Mouse (Mus musculus) lung, adult 2 months (tissue): ENCODE results near the gene Il27ra.

ENCODE experiments used
- CTCF ChIP-seq: fragments of 200-500 bp; IDR thresholded peaks from 2 replicates; pipeline ENCODE4 v1.5.1; 2011; ENCODE audit warnings: mild to moderate bottlenecking, low read length, control low read depth; ENCODE audit not compliant: insufficient read depth
- POLR2A ChIP-seq: fragments of 200-500 bp; IDR thresholded peaks from 2 replicates; pipeline ENCODE4 v1.6.1; 2011; ENCODE audit warnings: low read depth, mild to moderate bottlenecking, control low read depth, low read length, borderline replicate concordance; ENCODE audit errors: extremely low read depth

- TF ChIP-seq POLR2A: no peak
- no peak for TF ChIP-seq CTCF
Observed at GRCm38 (mm10) chr8:83989243-83989642, 53.1 kb downstream of the Il27ra start.
